Mouse (Mus musculus) heart, adult 9 months (tissue): ENCODE measurements around the gene Myocd.

Source experiments
- DNase-seq, 2 experiments: peaks; one replicate each; pipeline ENCODE4 v3.0.0; 2022; ENCODE audit warnings: low spot score in 2 of 2

The Myocd gene

GRCm38 (mm10) chr11:65142838-65143417, 126.9 kb downstream of the Myocd start:
- no peak for DNase-seq

GRCm38 (mm10) chr11:65139030-65139429, 130.8 kb downstream of the Myocd start:
- DNase-seq, result no peak

GRCm38 (mm10) chr11:65137145-65137652, 132.6 kb downstream of the Myocd start:
- no peak for DNase-seq

- no peak for DNase-seq
Measured at GRCm38 (mm10) chr11:65135251-65135739, 134.5 kb downstream of the Myocd start.

DNA sequence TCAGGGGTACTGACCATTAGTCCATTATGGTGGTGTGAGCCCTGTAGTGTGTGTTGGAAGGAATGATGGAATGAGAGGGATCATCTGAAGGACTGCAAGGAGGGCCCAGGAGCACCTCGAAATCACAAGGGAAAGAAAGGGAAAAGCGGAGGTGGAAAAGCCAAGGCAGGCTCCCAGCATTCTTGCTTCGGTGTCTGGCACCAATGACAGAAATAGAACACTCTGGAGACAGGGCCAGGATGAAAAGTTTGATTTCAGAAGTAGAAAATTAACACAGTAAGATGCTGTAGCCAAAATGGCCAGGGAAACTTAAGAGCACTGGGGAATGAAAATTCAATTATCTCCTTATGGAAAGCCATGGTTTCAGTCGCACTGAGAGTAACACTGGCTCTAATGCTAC, 136.1 kb downstream of the Myocd start:
- DNase-seq, result no peak

DNA sequence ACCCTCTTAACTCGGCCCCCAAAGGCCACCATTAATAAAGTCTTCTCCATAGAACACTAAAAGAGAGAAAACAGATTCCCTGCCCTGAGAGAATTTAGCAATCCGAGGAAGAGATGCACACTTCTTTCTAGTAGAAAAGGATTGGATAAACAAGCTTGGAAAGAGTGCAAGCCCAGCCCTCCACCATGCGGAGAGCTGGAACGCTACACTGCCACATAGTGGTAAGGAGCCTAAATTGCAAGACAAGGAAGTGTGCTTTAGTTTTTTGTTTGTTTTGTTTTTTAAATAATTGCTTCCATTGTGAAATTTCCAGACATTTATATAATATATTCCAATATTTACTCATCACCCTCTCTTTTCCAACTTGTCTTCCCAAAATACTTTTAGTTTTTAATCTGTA, 140.7 kb downstream of the Myocd start:
- DNase-seq, result no peak

- DNase-seq, result no peak
Measured at GRCm38 (mm10) chr11:65128666-65129065, 141.1 kb downstream of the Myocd start.

DNA sequence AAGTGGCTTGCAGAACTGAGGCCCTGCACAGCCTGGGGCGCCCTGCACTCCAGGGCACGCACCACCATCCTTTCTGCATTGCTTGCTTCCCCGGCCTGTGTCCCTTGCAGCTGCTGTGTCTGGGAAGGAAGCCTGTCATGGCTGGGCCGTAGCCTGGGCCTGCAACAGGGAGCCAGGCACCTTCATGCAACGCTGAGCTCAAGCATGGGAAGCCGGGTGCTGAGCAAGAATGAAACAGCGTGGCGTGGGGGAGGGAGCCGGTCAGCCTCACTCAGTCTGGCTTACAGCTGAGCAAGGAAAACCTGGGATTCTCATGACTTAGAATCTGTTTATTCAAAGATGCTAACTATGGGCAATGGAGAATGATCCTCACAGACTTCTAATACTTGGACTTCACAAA, 143.2 kb downstream of the Myocd start:
- no peak for DNase-seq
